Mouse (Mus musculus): ENCODE measurements around the gene Rbfox3. TPM values are rescaled to one million over a fixed set of nuclear protein-coding genes. Genes with fewer than 3 reads are reported as not detected.

Gene Rbfox3
- polyA plus RNA-seq, 1 experiment from 2014 or later: not detected

GRCm38 (mm10) chr11:118731655-118732054 is 179.7 kb downstream of the Rbfox3 start:
- WGBS (ENCODE audit: missing documents): 88% methylated on average over 5 of the region's 5 CpGs
- no peak overlapping the region for H3K27ac ChIP-seq
- H3K79me2 ChIP-seq (ENCODE audit: inconsistent target): no peaks in the 10 kb centered on the region
- H3K36me3 ChIP-seq (ENCODE audit: inconsistent target): no peaks in the 10 kb centered on the region
- H3K4me3 ChIP-seq (ENCODE audit: inconsistent target): no peak overlapping the region

- WGBS (ENCODE audit: missing documents): 50% methylated on average over 8 of the region's 8 CpGs
- no peaks in the 10 kb centered on the region for H3K36me3 ChIP-seq (ENCODE audit: inconsistent target)
- no peak overlapping the region for H3K27ac ChIP-seq
- H3K79me2 ChIP-seq (ENCODE audit: inconsistent target): no peaks in the 10 kb centered on the region
- no peak overlapping the region for H3K4me3 ChIP-seq (ENCODE audit: inconsistent target)
Observed at GRCm38 (mm10) chr11:118729373-118729772, 182.0 kb downstream of the Rbfox3 start.

GRCm38 (mm10) chr11:118728797-118729196 is 182.6 kb downstream of the Rbfox3 start:
- Histone ChIP-seq H3K4me3 (ENCODE audit: inconsistent target) (no peak overlapping the region), H3K79me2 (ENCODE audit: inconsistent target) (no peaks in the 10 kb centered on the region), H3K27ac (no peak overlapping the region), H3K36me3 (ENCODE audit: inconsistent target) (no peaks in the 10 kb centered on the region)
- whole genome bisulfite sequencing (ENCODE audit: missing documents): 76% methylated on average over 12 of the region's 12 CpGs

- H3K4me3 ChIP-seq (ENCODE audit: inconsistent target): no peak overlapping the region
- H3K27ac ChIP-seq: no peak overlapping the region
- no peaks in the 10 kb centered on the region for H3K79me2 ChIP-seq (ENCODE audit: inconsistent target)
- no peaks in the 10 kb centered on the region for H3K36me3 ChIP-seq (ENCODE audit: inconsistent target)
- 45% methylated on average over 8 of the region's 8 CpGs for WGBS (ENCODE audit: missing documents)
Observed at GRCm38 (mm10) chr11:118728083-118728551, 183.3 kb downstream of the Rbfox3 start.

GRCm38 (mm10) chr11:118726430-118726829 is 185.0 kb downstream of the Rbfox3 start:
- Histone ChIP-seq H3K27ac (no peak overlapping the region), H3K36me3 (ENCODE audit: inconsistent target) (no peaks in the 10 kb centered on the region), H3K4me3 (ENCODE audit: inconsistent target) (no peak overlapping the region), H3K79me2 (ENCODE audit: inconsistent target) (no peaks in the 10 kb centered on the region)
- WGBS (ENCODE audit: missing documents): 77% methylated on average over 8 of the region's 8 CpGs

GRCm38 (mm10) chr11:118724423-118724822 is 187.0 kb downstream of the Rbfox3 start:
- Histone ChIP-seq H3K4me3 (ENCODE audit: inconsistent target) (no peak overlapping the region), H3K79me2 (ENCODE audit: inconsistent target) (no peaks in the 10 kb centered on the region), H3K36me3 (ENCODE audit: inconsistent target) (no peaks in the 10 kb centered on the region), H3K27ac (no peak overlapping the region)
- 75% methylated on average over 7 of the region's 8 CpGs for WGBS (ENCODE audit: missing documents)

- 74% methylated on average over 6 of the region's 8 CpGs for WGBS (ENCODE audit: missing documents)
- H3K27ac ChIP-seq: no peak overlapping the region
- no peaks in the 10 kb centered on the region for H3K79me2 ChIP-seq (ENCODE audit: inconsistent target)
- H3K36me3 ChIP-seq (ENCODE audit: inconsistent target): no peaks in the 10 kb centered on the region
- no peak overlapping the region for H3K4me3 ChIP-seq (ENCODE audit: inconsistent target)
Observed at GRCm38 (mm10) chr11:118723166-118723565, 188.2 kb downstream of the Rbfox3 start.

- Histone ChIP-seq H3K36me3 (ENCODE audit: inconsistent target) (no peaks in the 10 kb centered on the region), H3K27ac (no peak overlapping the region)
Observed at GRCm38 (mm10) chr11:118721898-118722297, 189.5 kb downstream of the Rbfox3 start.

GRCm38 (mm10) chr11:118714601-118715524 is 196.5 kb downstream of the Rbfox3 start:
- 90% methylated on average over 26 of the region's 26 CpGs for WGBS (ENCODE audit: missing documents)
- Histone ChIP-seq H3K79me2 (ENCODE audit: inconsistent target) (no peaks in the 10 kb centered on the region), H3K27ac (no peak overlapping the region), H3K4me3 (ENCODE audit: inconsistent target) (no peak overlapping the region), H3K36me3 (ENCODE audit: inconsistent target) (no peaks in the 10 kb centered on the region)

More at GRCm38 (mm10) chr11:118721898-118722297, 189.5 kb downstream of the Rbfox3 start:
- no peaks in the 10 kb centered on the region for H3K79me2 ChIP-seq (ENCODE audit: inconsistent target)
- WGBS (ENCODE audit: missing documents): 59% methylated on average over 6 of the region's 6 CpGs
- no peak overlapping the region for H3K4me3 ChIP-seq (ENCODE audit: inconsistent target)

GRCm38 (mm10) chr11:118712761-118713160 is 198.6 kb downstream of the Rbfox3 start:
- Histone ChIP-seq H3K36me3 (ENCODE audit: inconsistent target) (no peaks in the 10 kb centered on the region), H3K4me3 (ENCODE audit: inconsistent target) (no peak overlapping the region), H3K79me2 (ENCODE audit: inconsistent target) (no peaks in the 10 kb centered on the region), H3K27ac (no peak overlapping the region)
- WGBS (ENCODE audit: missing documents): 84% methylated on average over 4 of the region's 4 CpGs

- Histone ChIP-seq H3K79me2 (ENCODE audit: inconsistent target) (no peaks in the 10 kb centered on the region), H3K4me3 (ENCODE audit: inconsistent target) (no peak overlapping the region), H3K36me3 (ENCODE audit: inconsistent target) (no peaks in the 10 kb centered on the region), H3K27ac (no peak overlapping the region)
- WGBS (ENCODE audit: missing documents): 84% methylated on average over 9 of the region's 9 CpGs
Observed at GRCm38 (mm10) chr11:118712058-118712457, 199.3 kb downstream of the Rbfox3 start.

- no peak overlapping the region for H3K4me3 ChIP-seq (ENCODE audit: inconsistent target)
- WGBS (ENCODE audit: missing documents): 89% methylated on average over 5 of the region's 5 CpGs
- no peak overlapping the region for H3K27ac ChIP-seq
- H3K36me3 ChIP-seq (ENCODE audit: inconsistent target): no peaks in the 10 kb centered on the region
- H3K79me2 ChIP-seq (ENCODE audit: inconsistent target): no peaks in the 10 kb centered on the region
Observed at GRCm38 (mm10) chr11:118710035-118710434, 201.4 kb downstream of the Rbfox3 start.

GRCm38 (mm10) chr11:118696226-118696930 is 215.0 kb downstream of the Rbfox3 start:
- WGBS (ENCODE audit: missing documents): 59% methylated on average over 16 of the region's 16 CpGs
- no peak overlapping the region for H3K27ac ChIP-seq

GRCm38 (mm10) chr11:118693276-118693675 is 218.1 kb downstream of the Rbfox3 start:
- Histone ChIP-seq H3K79me2 (ENCODE audit: inconsistent target) (no peaks in the 10 kb centered on the region), H3K27ac (no peak overlapping the region), H3K36me3 (ENCODE audit: inconsistent target) (no peaks in the 10 kb centered on the region), H3K4me3 (ENCODE audit: inconsistent target) (no peak overlapping the region)
- 87% methylated on average over 7 of the region's 7 CpGs for WGBS (ENCODE audit: missing documents)

More at GRCm38 (mm10) chr11:118696226-118696930, 215.0 kb downstream of the Rbfox3 start:
- H3K79me2 ChIP-seq (ENCODE audit: inconsistent target): no peaks in the 10 kb centered on the region
- H3K4me3 ChIP-seq (ENCODE audit: inconsistent target): no peak overlapping the region
- no peaks in the 10 kb centered on the region for H3K36me3 ChIP-seq (ENCODE audit: inconsistent target)

- no peak overlapping the region for H3K27ac ChIP-seq
- H3K36me3 ChIP-seq (ENCODE audit: inconsistent target): no peaks in the 10 kb centered on the region
- no peaks in the 10 kb centered on the region for H3K79me2 ChIP-seq (ENCODE audit: inconsistent target)
- H3K4me3 ChIP-seq (ENCODE audit: inconsistent target): no peak overlapping the region
- WGBS (ENCODE audit: missing documents): 92% methylated on average over 8 of the region's 8 CpGs
Observed at GRCm38 (mm10) chr11:118690262-118690661, 221.1 kb downstream of the Rbfox3 start.
